Mouse (Mus musculus) heart, embryonic 16.5 days (tissue): Measurements from ENCODE around the gene Scube3. TPM values are rescaled to one million over a fixed set of nuclear protein-coding genes. Genes with fewer than 3 reads are reported as not detected.

Source experiments
- ATAC-seq: fragments of 200-750 bp; cut with Nextera tagmentation; replicated peaks from 2 replicates; pipeline ENCODE4 v1.8.0; 2017; ENCODE audit warnings: moderate number of reproducible peaks; ENCODE audit not compliant: insufficient read depth, low FRiP score; ENCODE audit errors: extremely low read depth
- H3K27ac ChIP-seq: fragments of 300-500 bp; sonication (generic); 2 replicates; pipeline ENCODE4 v1.5.1; 2014; ENCODE audit warnings: mild to moderate bottlenecking, low read length, control low read depth, moderate library complexity
- H3K27me3 ChIP-seq: fragments of 300-500 bp; sonication (generic); 2 replicates; pipeline ENCODE4 v1.6.1; 2014; ENCODE audit warnings: low read length, mixed read lengths; ENCODE audit not compliant: control insufficient read depth, insufficient read depth
- H3K36me3 ChIP-seq: fragments of 300-500 bp; sonication (generic); 2 replicates; pipeline ENCODE4 v1.6.1; 2014; ENCODE audit not compliant: control insufficient read depth, insufficient read depth
- H3K4me1 ChIP-seq: fragments of 300-500 bp; sonication (generic); 2 replicates; pipeline ENCODE4 v1.6.1; 2014; ENCODE audit warnings: low read length, mixed read lengths; ENCODE audit not compliant: control insufficient read depth, insufficient read depth
- H3K4me2 ChIP-seq: fragments of 300-500 bp; sonication (generic); 2 replicates; pipeline ENCODE4 v1.6.1; 2014; ENCODE audit warnings: low read depth, mild to moderate bottlenecking, control low read depth, low read length
- H3K4me3 ChIP-seq: fragments of 300-500 bp; sonication (generic); 2 replicates; pipeline ENCODE4 v1.5.1; 2014; ENCODE audit warnings: mild to moderate bottlenecking, control low read depth, low read length
- H3K9ac ChIP-seq: fragments of 300-500 bp; sonication (generic); 2 replicates; pipeline ENCODE4 v1.6.1; 2014; ENCODE audit warnings: low read length, control low read depth
- H3K9me3 ChIP-seq: fragments of 300-500 bp; sonication (generic); replicated peaks from 2 replicates; pipeline ENCODE4 v1.6.1; 2016; ENCODE audit warnings: low read length; ENCODE audit not compliant: control insufficient read depth
- WGBS: fragments of 180-500 bp; shearing (Covaris S2); extraction: QIAGEN DNeasy Blood & Tissue Kit; methylation state at CpG from one replicate; pipeline ENCODE4 v1.1.7; 2014; 5-methylcytosine and 5-hydroxymethylcytosine counted together
- polyA plus RNA-seq: library from polyadenylated mRNA; unstranded; fragments of >200 nt; fragmentation: Nextera tagmentation; extraction: Ambion mirVana; gene quantifications from 2 replicates; pipeline ENCODE4 v1.2.1, GENCODE M21; 2015

Scube3 gene
- polyA plus RNA-seq, 1 experiment from 2014 or later = 0.51 TPM

GRCm38 (mm10) chr17:28140431-28141204 is 1.3 kb upstream of the Scube3 start:
- Histone ChIP-seq H3K9me3 (no peaks in the 10 kb centered on the region), H3K27ac (no peak overlapping the region), H3K9ac (no peak overlapping the region), H3K4me3 (no peak overlapping the region), H3K27me3 (peaks cover 58% of the 10 kb centered on the region), H3K4me2 (no peak overlapping the region), H3K4me1 (peaks cover 26% of the 10 kb centered on the region), H3K36me3 (no peaks in the 10 kb centered on the region)
- WGBS = 38% methylated on average over 13 of the region's 13 CpGs
- no peak for ATAC-seq

GRCm38 (mm10) chr17:28141205-28141650 is 713 bp upstream of the Scube3 start:
- peak overlapping the region; percentile 99 for H3K4me2 ChIP-seq
- peaks cover 26% of the 10 kb centered on the region for H3K4me1 ChIP-seq
- no peaks in the 10 kb centered on the region for H3K36me3 ChIP-seq
- 7% methylated on average over 15 of the region's 15 CpGs for WGBS
- ATAC-seq = no peak
- peak overlapping the region; percentile 65 for H3K4me3 ChIP-seq
- H3K27ac ChIP-seq = no peak overlapping the region
- no peaks in the 10 kb centered on the region for H3K9me3 ChIP-seq
- H3K9ac ChIP-seq = no peak overlapping the region
- peaks cover 59% of the 10 kb centered on the region for H3K27me3 ChIP-seq

GRCm38 (mm10) chr17:28142700-28143610 is 1.0 kb downstream of the Scube3 start:
- no peak overlapping the region for H3K27ac ChIP-seq
- peak overlapping the region; percentile 99 for H3K4me2 ChIP-seq
- no peak for ATAC-seq
- H3K4me1 ChIP-seq = peaks cover 20% of the 10 kb centered on the region
- H3K36me3 ChIP-seq = no peaks in the 10 kb centered on the region
- peaks cover 67% of the 10 kb centered on the region for H3K27me3 ChIP-seq
- H3K4me3 ChIP-seq = peak overlapping the region; percentile 65
- WGBS = 3% methylated on average over 32 of the region's 33 CpGs
- no peaks in the 10 kb centered on the region for H3K9me3 ChIP-seq
- peak overlapping the region; percentile 56 for H3K9ac ChIP-seq

GRCm38 (mm10) chr17:28143751-28144150 is 1.8 kb downstream of the Scube3 start:
- Histone ChIP-seq H3K4me2 (peak overlapping the region; percentile 19; the same call in 1 of the 2 replicates), H3K4me3 (0 out of 2 replicates have a peak overlapping the region, but pooled peaks have one; percentile 1), H3K4me1 (peaks cover 20% of the 10 kb centered on the region), H3K36me3 (no peaks in the 10 kb centered on the region), H3K9me3 (no peaks in the 10 kb centered on the region), H3K27me3 (peaks cover 75% of the 10 kb centered on the region), H3K9ac (no peak overlapping the region), H3K27ac (no peak overlapping the region)
- no peak for ATAC-seq
- WGBS = 7% methylated on average over 9 of the region's 9 CpGs

DNA sequence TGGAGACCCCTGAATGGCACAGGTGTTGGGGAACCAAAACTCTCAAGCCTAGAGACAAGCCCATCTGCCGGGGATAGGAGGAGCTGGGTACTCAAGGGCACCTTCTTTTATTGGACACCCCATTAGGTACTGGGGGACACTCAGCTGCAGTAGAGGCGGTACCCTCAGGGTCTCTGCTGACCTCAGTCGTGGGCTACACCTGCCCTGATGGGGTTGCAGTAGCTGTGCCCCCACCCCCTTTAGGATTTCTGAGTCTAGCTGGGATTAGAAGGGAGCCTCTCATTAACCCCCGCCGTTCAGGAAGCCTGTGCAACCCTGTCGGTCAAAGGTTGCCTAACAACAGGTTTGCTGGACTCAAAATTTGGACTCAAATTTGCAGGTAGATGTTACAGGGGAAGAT is 2.3 kb downstream of the Scube3 start:
- Histone ChIP-seq H3K9ac (no peak overlapping the region), H3K4me3 (no peak overlapping the region)
- WGBS = 22% methylated on average over 6 of the region's 6 CpGs

GRCm38 (mm10) chr17:28148288-28148687 is 6.3 kb downstream of the Scube3 start:
- H3K27ac ChIP-seq = no peak overlapping the region
- ATAC-seq = no peak
- peaks cover 6% of the 10 kb centered on the region for H3K4me1 ChIP-seq
- no peaks in the 10 kb centered on the region for H3K9me3 ChIP-seq
- no peak overlapping the region for H3K4me2 ChIP-seq
- H3K27me3 ChIP-seq = peaks cover 42% of the 10 kb centered on the region
- WGBS = 64% methylated on average over 3 of the region's 3 CpGs
- no peaks in the 10 kb centered on the region for H3K36me3 ChIP-seq
- H3K4me3 ChIP-seq = no peak overlapping the region
- no peak overlapping the region for H3K9ac ChIP-seq

More for the DNA sequence above, 2.3 kb downstream of the Scube3 start:
- peaks cover 75% of the 10 kb centered on the region for H3K27me3 ChIP-seq
- no peaks in the 10 kb centered on the region for H3K9me3 ChIP-seq
- no peak overlapping the region for H3K27ac ChIP-seq
- H3K36me3 ChIP-seq = no peaks in the 10 kb centered on the region
- H3K4me2 ChIP-seq = peak overlapping the region; percentile 19; the same call in 1 of the 2 replicates
- ATAC-seq = no peak
- H3K4me1 ChIP-seq = peaks cover 20% of the 10 kb centered on the region

DNA sequence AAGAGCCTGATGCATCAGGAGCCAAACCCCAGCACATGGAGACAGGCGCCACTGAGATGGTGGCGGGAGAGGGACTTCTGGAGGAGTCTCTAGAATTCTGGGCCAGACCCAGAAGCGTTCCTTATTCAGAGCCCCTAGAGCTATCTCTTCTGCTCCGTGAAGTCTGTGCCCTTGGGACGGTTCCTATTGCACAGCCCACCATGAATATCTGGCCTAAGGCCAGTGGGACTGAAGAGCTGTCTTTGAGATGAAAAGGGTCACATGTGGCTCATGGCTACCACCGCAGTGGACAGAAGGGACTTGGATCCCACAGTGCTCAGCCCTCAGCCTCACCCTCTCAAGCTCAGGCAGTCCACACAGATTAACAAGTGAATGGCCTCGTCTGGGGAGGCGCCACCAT is 7.8 kb downstream of the Scube3 start:
- Histone ChIP-seq H3K27ac (no peak overlapping the region), H3K4me1 (no peaks in the 10 kb centered on the region), H3K9ac (no peak overlapping the region), H3K27me3 (peaks cover 32% of the 10 kb centered on the region), H3K9me3 (no peaks in the 10 kb centered on the region), H3K4me3 (no peak overlapping the region), H3K4me2 (no peak overlapping the region), H3K36me3 (no peaks in the 10 kb centered on the region)
- WGBS = 50% methylated on average over 8 of the region's 8 CpGs
- ATAC-seq = no peak

GRCm38 (mm10) chr17:28150456-28150855 is 8.5 kb downstream of the Scube3 start:
- no peak for ATAC-seq
- 74% methylated on average over 12 of the region's 12 CpGs for WGBS

DNA sequence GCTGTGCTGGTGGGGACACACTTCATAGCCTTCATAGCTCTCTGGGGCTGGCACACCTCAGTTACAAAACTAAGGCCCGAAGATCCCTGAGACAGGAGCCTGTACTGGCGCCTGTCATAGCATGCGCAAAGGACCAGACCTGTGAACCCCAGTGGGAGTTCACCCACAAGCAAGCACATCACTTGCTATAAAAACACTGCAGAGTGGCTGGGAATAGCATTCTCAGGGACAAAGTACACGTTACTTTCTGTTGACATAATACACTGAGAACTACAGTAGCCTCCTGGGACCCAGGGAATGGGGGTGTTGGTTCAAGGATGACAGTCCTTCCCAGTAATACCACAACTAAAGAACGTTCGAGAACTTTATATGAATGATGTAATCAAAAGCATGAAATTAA is 11.2 kb downstream of the Scube3 start:
- no peak overlapping the region for H3K9ac ChIP-seq
- peaks cover 23% of the 10 kb centered on the region for H3K27me3 ChIP-seq
- H3K4me3 ChIP-seq = no peak overlapping the region
- WGBS = 74% methylated on average over 6 of the region's 6 CpGs
- no peaks in the 10 kb centered on the region for H3K9me3 ChIP-seq
- no peaks in the 10 kb centered on the region for H3K36me3 ChIP-seq
- ATAC-seq = no peak
- no peak overlapping the region for H3K27ac ChIP-seq
- no peak overlapping the region for H3K4me2 ChIP-seq
- H3K4me1 ChIP-seq = no peaks in the 10 kb centered on the region

More at GRCm38 (mm10) chr17:28150456-28150855, 8.5 kb downstream of the Scube3 start:
- no peak overlapping the region for H3K27ac ChIP-seq
- H3K4me1 ChIP-seq = no peaks in the 10 kb centered on the region
- H3K27me3 ChIP-seq = peaks cover 30% of the 10 kb centered on the region
- no peak overlapping the region for H3K4me3 ChIP-seq
- no peak overlapping the region for H3K4me2 ChIP-seq
- H3K9ac ChIP-seq = no peak overlapping the region
- H3K36me3 ChIP-seq = no peaks in the 10 kb centered on the region
- no peaks in the 10 kb centered on the region for H3K9me3 ChIP-seq
